Mouse (Mus musculus): Measurements from ENCODE around the gene Akap13. TPM values are rescaled to one million over a fixed set of nuclear protein-coding genes. Genes with fewer than 3 reads are reported as not detected.

Gene Akap13
- total and polyA plus RNA-seq, 3 experiments, result 11.4 to 32.5 (median 27.7) TPM

- H3K4me3 ChIP-seq (replicated peaks in 1 of 3; ENCODE audit: low read depth in 2 of 3, low read length in 2 of 3, poor library complexity in 1 of 3), result no peak overlapping the region
- H3K9me3 ChIP-seq (replicated peaks; ENCODE audit: low read length), result no peaks in the 10 kb centered on the region
- TF ChIP-seq ZNF384 (IDR thresholded peaks at IDR 0.05; ENCODE audit: low read depth, low read length) (no peak), TBP (conservative IDR thresholded peaks at IDR 0.05; ENCODE audit: low read depth, low read length) (no peak), NELFE (IDR thresholded peaks at IDR 0.05; ENCODE audit: low read depth, low read length) (no peak), RAD21 (IDR thresholded peaks at IDR 0.05; ENCODE audit: low read depth, low read length) (no peak), ZMIZ1 (IDR thresholded peaks at IDR 0.05; ENCODE audit: low read depth, low read length) (no peak), HCFC1 (IDR thresholded peaks at IDR 0.05; ENCODE audit: low read depth, low read length) (no peak), EP300 (IDR thresholded peaks at IDR 0.05; ENCODE audit: low read length) (no peak), ZKSCAN1 (IDR thresholded peaks at IDR 0.05; ENCODE audit: borderline replicate concordance, low read depth, low read length) (no peak), MAZ (IDR thresholded peaks at IDR 0.05; ENCODE audit: low read depth, low read length) (no peak), E2F4 (IDR thresholded peaks at IDR 0.05; ENCODE audit: insufficient replicate concordance, low read depth, low read length) (no peak), MAX (IDR thresholded peaks at IDR 0.05; ENCODE audit: low read length) (no peak), IRF4 (IDR thresholded peaks at IDR 0.05; ENCODE audit: low read depth, low read length) (no peak), ETS1 (conservative IDR thresholded peaks at IDR 0.05; ENCODE audit: low read depth, low read length) (no peak), MXI1 (IDR thresholded peaks at IDR 0.05; ENCODE audit: low read depth, low read length) (no peak)
- no peaks in the 10 kb centered on the region for H3K27me3 ChIP-seq (replicated peaks)
- H3K4me2 ChIP-seq (ENCODE audit: insufficient read depth, low read depth, poor library complexity, severe bottlenecking), result no peak overlapping the region
- dilution Hi-C loops (cut with MboI; ENCODE audit: extremely low pct_ligation_motif_present, extremely low pct_unique_long_range_greater_than_20kb, low sequenced_read_pairs) (no loop called here), in situ Hi-C loops (cut with MboI; ENCODE audit: low pct_ligation_motif_present, low pct_unique_long_range_greater_than_20kb, low sequenced_read_pairs) (no loop called here)
- H3K27ac ChIP-seq (ENCODE audit: insufficient read depth, low read depth), result no peak overlapping the region
- H3K36me3 ChIP-seq (replicated peaks in 1 of 2; ENCODE audit: control insufficient read depth in 1 of 2, insufficient read depth in 1 of 2, low read length in 1 of 2), result peaks cover 0 to 10% of the 10 kb centered on the region in 2 experiments
- H3K9ac ChIP-seq (ENCODE audit: insufficient read depth, low read depth), result no peak overlapping the region
- H3K79me2 ChIP-seq (replicated peaks; ENCODE audit: control insufficient read depth, extremely low read depth, insufficient read depth, poor library complexity, severe bottlenecking), result no peaks in the 10 kb centered on the region
- DNase-seq (ENCODE audit: extremely low read depth), result no peak
- peaks cover 3 to 28% of the 10 kb centered on the region in 2 experiments; a peak in 3 of 4 replicates for H3K4me1 ChIP-seq (ENCODE audit: control insufficient read depth in 1 of 2, insufficient read depth in 2 of 2)
These were observed 83.8 kb downstream of the Akap13 start for GRCm38 (mm10) chr7:75539168-75539567.

DNA sequence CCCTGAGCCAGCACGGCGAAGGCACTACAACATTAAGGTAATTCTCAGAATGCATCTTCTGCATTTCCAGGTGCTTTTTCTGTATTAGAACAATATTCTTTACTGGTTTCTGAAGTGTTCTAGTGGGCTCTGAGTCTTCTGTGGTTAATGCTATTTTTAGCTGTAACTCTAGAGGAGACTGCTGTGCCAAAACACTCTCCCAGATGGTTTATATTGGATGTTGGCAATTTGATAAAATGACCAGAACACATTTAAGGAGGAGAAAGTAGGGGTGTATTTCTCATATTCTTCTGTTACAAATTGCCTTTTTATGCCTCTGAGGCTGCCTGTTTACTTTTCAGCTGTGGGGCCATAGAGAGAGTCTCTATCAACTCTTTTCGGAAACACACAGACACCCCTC is 94.5 kb downstream of the Akap13 start:
- no peak for TF ChIP-seq MXI1 (IDR thresholded peaks at IDR 0.05; ENCODE audit: low read depth, low read length)
- no peak for TF ChIP-seq ETS1 (conservative IDR thresholded peaks at IDR 0.05; ENCODE audit: low read depth, low read length)
- TF ChIP-seq SIN3A (IDR thresholded peaks at IDR 0.05; ENCODE audit: low read length), result no peak
- TF ChIP-seq ELF1 (IDR thresholded peaks at IDR 0.05; ENCODE audit: low read depth, low read length), result no peak
- TF ChIP-seq ZMIZ1 (IDR thresholded peaks at IDR 0.05; ENCODE audit: low read depth, low read length), result no peak
- TF ChIP-seq USF2 (conservative IDR thresholded peaks at IDR 0.05; ENCODE audit: low read depth, low read length), result no peak
- no peak for TF ChIP-seq SMC3 (IDR thresholded peaks at IDR 0.05; ENCODE audit: low read depth, low read length)
- no peak for TF ChIP-seq MAFK (IDR thresholded peaks at IDR 0.05; ENCODE audit: insufficient replicate concordance, low read length)
- no peak for TF ChIP-seq MYC (IDR thresholded peaks at IDR 0.05; ENCODE audit: low read depth, low read length)
- no peak for TF ChIP-seq NRF1 (IDR thresholded peaks at IDR 0.05; ENCODE audit: low read depth, low read length)
- no peak for TF ChIP-seq RCOR1 (conservative IDR thresholded peaks at IDR 0.05; ENCODE audit: low read depth, low read length)

More for the DNA sequence above, 94.5 kb downstream of the Akap13 start:
- Histone ChIP-seq H3K4me3 (replicated peaks in 1 of 3; ENCODE audit: low read depth in 2 of 3, low read length in 2 of 3, poor library complexity in 1 of 3) (no peak overlapping the region), H3K9me3 (replicated peaks; ENCODE audit: low read length) (no peaks in the 10 kb centered on the region), H3K27me3 (replicated peaks) (no peaks in the 10 kb centered on the region), H3K36me3 (replicated peaks in 1 of 2; ENCODE audit: control insufficient read depth in 1 of 2, insufficient read depth in 1 of 2, low read length in 1 of 2) (peaks cover 0 to 8% of the 10 kb centered on the region in 2 experiments), H3K79me2 (replicated peaks; ENCODE audit: control insufficient read depth, extremely low read depth, insufficient read depth, poor library complexity, severe bottlenecking) (no peaks in the 10 kb centered on the region), H3K9ac (ENCODE audit: insufficient read depth, low read depth) (no peak overlapping the region), H3K27ac (ENCODE audit: insufficient read depth, low read depth) (no peak overlapping the region), H3K4me2 (ENCODE audit: insufficient read depth, low read depth, poor library complexity, severe bottlenecking) (no peak overlapping the region), H3K4me1 (ENCODE audit: control insufficient read depth in 1 of 2, insufficient read depth in 2 of 2) (peaks cover 0 to 22% of the 10 kb centered on the region in 2 experiments; a peak in 2 of 4 replicates)
- no peak for DNase-seq (ENCODE audit: extremely low read depth)
- dilution Hi-C loops (cut with MboI; ENCODE audit: extremely low pct_ligation_motif_present, extremely low pct_unique_long_range_greater_than_20kb, low sequenced_read_pairs), result no loop called here
- in situ Hi-C loops (cut with MboI; ENCODE audit: low pct_ligation_motif_present, low pct_unique_long_range_greater_than_20kb, low sequenced_read_pairs), result loop anchor here (10.0 to 25.0 kb wide), 3 partner anchors 45 to 413 kb away; no protein-coding TSS in a partner anchor
